Mouse (Mus musculus): ENCODE data around the gene Ulk3.

GRCm38 (mm10) chr9:57627892-57628291, 38.6 kb downstream of the Ulk3 start:
- TF ChIP-seq POLR2A (IDR thresholded peaks at IDR 0.05; ENCODE audit: borderline replicate concordance, control insufficient read depth, low read depth, low read length) = no peak
- no peak for TF ChIP-seq CTCF (IDR thresholded peaks at IDR 0.05; ENCODE audit: control insufficient read depth, insufficient read depth, low read length)
